Mouse (Mus musculus) liver, embryonic 18 days (tissue): ENCODE results near the gene Olfr639. TPM values are rescaled to one million over a fixed set of nuclear protein-coding genes. Genes with fewer than 3 reads are reported as not detected.

Source experiments
- polyA plus RNA-seq: library from polyadenylated mRNA; depleted of rRNA; stranded (reverse); fragments of >200 nt; gene quantifications from 2 replicates; pipeline ENCODE4 v1.2.3, GENCODE M21; 2012; rRNA removed

The Olfr639 gene
- not detected in 2 replicates for polyA plus RNA-seq

DNA sequence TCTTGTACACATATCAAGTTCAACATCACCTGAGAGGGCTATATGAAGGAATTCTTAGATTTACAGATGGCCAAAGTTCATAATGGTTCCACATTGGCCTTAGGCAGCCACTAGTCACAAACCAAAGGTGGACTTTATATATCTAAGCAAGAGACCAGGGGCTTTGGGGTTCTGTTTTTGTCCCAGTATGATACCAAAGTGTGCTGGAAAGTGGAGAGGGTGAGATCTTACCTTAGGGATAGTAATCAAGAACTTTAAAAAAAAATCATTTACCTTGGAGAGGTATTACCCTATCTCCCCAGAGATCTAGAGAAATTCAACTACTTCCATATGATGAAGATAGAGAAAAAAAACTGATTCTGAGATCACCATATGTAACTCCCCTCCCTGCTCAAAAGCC is at the start of gene Olfr639:
TSS of gene Olfr639 (minus strand) at position 101 of the 400 bp plus-strand sequence.

DNA sequence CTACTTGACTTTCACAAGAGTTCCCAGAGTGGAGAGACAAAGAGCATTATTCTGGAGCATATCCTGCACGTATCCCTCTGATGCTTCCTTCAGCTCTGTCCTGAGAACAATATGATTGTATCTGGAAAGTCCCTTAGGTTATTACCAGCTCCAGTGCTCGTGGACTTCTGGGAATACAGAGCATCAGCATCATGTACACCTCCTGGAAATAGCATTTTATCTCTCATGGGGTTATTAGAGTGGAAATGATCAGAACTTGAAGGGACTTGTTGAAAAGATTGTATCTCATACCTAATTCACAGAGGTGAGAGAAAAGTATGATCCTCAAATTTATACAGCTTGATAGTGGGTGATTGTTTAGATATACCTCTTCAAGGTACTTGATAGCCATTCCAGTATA is 44.2 kb upstream of the Olfr639 start, which contains the start of gene 4930516K23Rik:
TSS of gene 4930516K23Rik (minus strand) at position 101 of the 400 bp plus-strand sequence.

DNA sequence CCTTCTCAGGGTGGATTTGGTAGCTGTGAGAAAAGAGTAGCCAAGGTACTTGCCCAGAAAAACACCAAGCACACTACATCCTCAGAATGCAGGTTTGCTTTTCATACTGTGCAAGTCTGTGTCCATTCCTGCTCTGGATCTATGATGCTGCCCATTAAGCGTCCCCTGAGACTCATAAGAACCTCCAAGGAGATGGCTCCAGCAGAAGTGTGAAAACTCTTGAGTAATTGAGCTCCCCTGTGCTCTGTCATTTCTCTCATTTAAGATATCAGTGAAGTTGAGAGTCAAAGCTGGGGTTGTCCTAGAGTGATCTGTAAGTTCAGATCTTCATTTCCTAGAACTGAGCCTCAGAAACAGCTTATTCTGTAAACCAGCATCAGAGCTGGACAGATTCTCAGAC is 35.5 kb upstream of the Olfr639 start, which contains the start of gene Olfr642:
TSS of gene Olfr642 (minus strand) at position 101 of the 400 bp plus-strand sequence.

DNA sequence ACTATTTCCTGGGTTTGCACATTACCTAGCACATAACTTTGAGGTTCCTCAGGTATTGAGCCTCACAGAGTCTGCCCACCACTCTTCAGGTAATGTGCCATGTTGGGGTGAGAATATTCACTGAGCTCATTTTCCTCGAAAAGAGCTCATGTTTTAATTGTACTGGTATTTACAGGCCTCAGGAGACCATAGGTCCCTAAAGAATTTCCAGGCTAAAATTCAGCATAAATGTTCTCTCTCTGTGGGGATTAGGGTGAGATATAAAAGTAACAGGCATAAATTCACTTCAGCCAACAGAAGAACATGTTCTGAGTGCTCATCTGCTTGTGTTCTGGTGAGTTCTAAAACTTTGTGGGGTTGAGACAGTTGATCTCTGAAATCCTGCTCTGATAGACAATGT is 18.0 kb upstream of the Olfr639 start, which contains the start of gene Olfr641:
TSS of gene Olfr641 (plus strand) at position 301 of the 400 bp plus-strand sequence.

DNA sequence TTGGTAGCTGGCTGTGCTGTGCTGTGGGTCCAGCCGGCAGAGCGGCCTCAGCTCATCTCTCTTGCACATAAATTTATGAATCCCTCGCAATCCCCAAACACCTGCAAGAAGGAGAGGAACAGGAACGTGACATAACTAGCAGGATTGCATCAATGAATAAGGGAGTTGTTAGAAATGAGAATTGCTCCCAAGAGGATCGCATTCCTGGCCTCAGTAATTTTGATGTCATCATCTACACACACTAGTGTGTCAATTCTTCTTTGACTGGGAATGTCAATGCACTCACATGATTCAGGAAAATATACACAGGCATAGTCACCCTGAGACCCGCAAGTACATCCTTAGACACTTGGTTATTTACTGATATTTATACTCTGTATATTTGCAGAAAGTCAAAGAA is 8.4 kb upstream of the Olfr639 start, which contains the start of gene Olfr640:
TSS of gene Olfr640 (minus strand) at position 101 of the 400 bp plus-strand sequence.

DNA sequence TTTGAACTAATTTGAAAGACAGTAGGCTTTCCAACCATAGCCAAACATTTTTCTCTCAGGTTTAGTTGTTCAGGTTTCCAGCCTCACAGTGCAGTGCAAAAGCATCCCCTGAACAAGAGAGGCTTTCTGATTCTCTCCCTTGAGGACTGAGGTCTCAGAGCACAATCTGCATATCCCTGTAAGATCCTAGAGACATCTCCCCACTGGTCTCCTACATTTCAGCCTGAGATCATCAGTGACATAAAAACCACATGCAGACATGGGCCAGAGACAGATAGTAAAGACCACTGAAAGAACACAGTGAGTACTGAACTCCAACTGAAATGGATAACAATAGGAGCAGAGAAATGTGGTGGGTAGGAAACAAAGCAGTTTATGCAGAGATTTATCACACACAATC is 18.7 kb downstream of the Olfr639 start, which contains the start of gene Olfr638:
TSS of gene Olfr638 (plus strand) at position 301 of the 400 bp plus-strand sequence.

DNA sequence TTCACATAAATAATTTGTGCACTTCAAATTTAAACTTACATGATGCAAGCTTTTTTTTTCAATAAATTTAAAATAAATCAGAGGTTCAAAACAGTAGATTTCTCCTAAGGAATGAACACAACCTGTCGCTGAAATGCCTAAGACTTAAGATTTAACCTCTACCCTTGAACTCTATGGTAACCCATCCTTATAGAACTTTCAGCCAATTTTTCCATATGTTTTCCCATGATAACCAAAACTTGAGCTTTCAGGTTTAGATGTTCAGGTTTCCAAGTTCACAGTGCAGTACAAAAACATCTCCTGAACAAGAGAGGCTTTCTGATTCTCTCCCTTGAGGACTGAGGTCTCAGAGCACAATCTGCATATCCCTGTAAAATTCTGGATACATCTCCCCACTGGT is 46.3 kb downstream of the Olfr639 start, which contains the start of gene Olfr635:
TSS of gene Olfr635 (plus strand) at position 301 of the 400 bp plus-strand sequence.

Other genes with a start within 250 kb of the Olfr639 start
- 0.03 TPM in 1 of 2 replicates, not detected in the other for gene Olfr69, start 245.7 kb downstream of the Olfr639 start, polyA plus RNA-seq
- gene Olfr68, start 237.6 kb downstream of the Olfr639 start, polyA plus RNA-seq: 0.04 and 0.08 TPM in 2 replicates
- gene Olfr67, start 225.5 kb downstream of the Olfr639 start, polyA plus RNA-seq: 0.01 TPM in 2 replicates
- gene Hbb-bt, start 203.3 kb downstream of the Olfr639 start, polyA plus RNA-seq: 28,363 and 31,511 TPM in 2 replicates
- gene Hbb-bs, start 189.2 kb downstream of the Olfr639 start, polyA plus RNA-seq: 108,653 and 122,218 TPM in 2 replicates
- gene Hbb-bh2, start 176.8 kb downstream of the Olfr639 start, polyA plus RNA-seq: not detected in 2 replicates
- 3.5 and 3.6 TPM in 2 replicates for gene Hbb-bh1, start 174.1 kb downstream of the Olfr639 start, polyA plus RNA-seq
- gene Hbb-y, start 164.1 kb downstream of the Olfr639 start, polyA plus RNA-seq: 8.8 and 9.9 TPM in 2 replicates
- gene Olfr66, start 131.1 kb downstream of the Olfr639 start, polyA plus RNA-seq: not detected in 2 replicates
- not detected in 2 replicates for gene Olfr64, start 122.8 kb downstream of the Olfr639 start, polyA plus RNA-seq
- gene Olfr65, start 113.8 kb downstream of the Olfr639 start, polyA plus RNA-seq: not detected in 2 replicates
- gene Olfr631, start 88.5 kb downstream of the Olfr639 start, polyA plus RNA-seq: 0.23 and 0.30 TPM in 2 replicates
- 0.49 and 0.53 TPM in 2 replicates for gene Olfr632, start 83.0 kb downstream of the Olfr639 start, polyA plus RNA-seq
- 0.01 TPM in 1 of 2 replicates, not detected in the other for gene Olfr633, start 72.9 kb downstream of the Olfr639 start, polyA plus RNA-seq
- 0.01 TPM in 1 of 2 replicates, not detected in the other for gene Olfr635, start 46.2 kb downstream of the Olfr639 start, polyA plus RNA-seq
- gene Olfr638, start 18.6 kb downstream of the Olfr639 start, polyA plus RNA-seq: 0.04 TPM in 1 of 2 replicates, not detected in the other
- not detected in 2 replicates for gene Olfr640, start 8.3 kb upstream of the Olfr639 start, polyA plus RNA-seq
- gene Olfr641, start 18.1 kb upstream of the Olfr639 start, polyA plus RNA-seq: not detected in 2 replicates
- not detected in 2 replicates for gene Olfr642, start 35.4 kb upstream of the Olfr639 start, polyA plus RNA-seq
- not detected in 2 replicates for gene 4930516K23Rik, start 44.1 kb upstream of the Olfr639 start, polyA plus RNA-seq
- not detected in 2 replicates for gene Olfr644, start 54.6 kb upstream of the Olfr639 start, polyA plus RNA-seq
- not detected in 2 replicates for gene Olfr645, start 68.2 kb upstream of the Olfr639 start, polyA plus RNA-seq
- gene Olfr646, start 87.6 kb upstream of the Olfr639 start, polyA plus RNA-seq: not detected in 2 replicates
- not detected in 2 replicates for gene Ubqln5, start 112.5 kb upstream of the Olfr639 start, polyA plus RNA-seq
- gene Olfr643, start 120.1 kb upstream of the Olfr639 start, polyA plus RNA-seq: not detected in 2 replicates
- gene Ubqln3, start 126.0 kb upstream of the Olfr639 start, polyA plus RNA-seq: not detected in 2 replicates
- gene Ubqlnl, start 133.3 kb upstream of the Olfr639 start, polyA plus RNA-seq: not detected in 2 replicates
- not detected in 2 replicates for gene Olfm5, start 147.5 kb upstream of the Olfr639 start, polyA plus RNA-seq
- gene Olfr648, start 166.1 kb upstream of the Olfr639 start, polyA plus RNA-seq: 0.01 and 0.03 TPM in 2 replicates
- not detected in 2 replicates for gene Olfr649, start 178.7 kb upstream of the Olfr639 start, polyA plus RNA-seq
- gene Trim6, start 201.5 kb upstream of the Olfr639 start, polyA plus RNA-seq: 0.81 and 0.87 TPM in 2 replicates
- 7.1 and 9.7 TPM in 2 replicates for gene Trim34a, start 227.2 kb upstream of the Olfr639 start, polyA plus RNA-seq